Mouse (Mus musculus): ENCODE measurements around the gene Pald1. TPM values are rescaled to one million over a fixed set of nuclear protein-coding genes. Genes with fewer than 3 reads are reported as not detected.

Gene Pald1
- polyA plus RNA-seq, 1 experiment from 2014 or later: 10.0 TPM

- H3K27ac ChIP-seq (ENCODE audit: low read depth, low read length): no peak overlapping the region
- H3K4me1 ChIP-seq (ENCODE audit: control insufficient read depth, insufficient read depth, low read length): no peaks in the 10 kb centered on the region
- 21% methylated on average over 9 of the region's 9 CpGs for WGBS
These were observed 11.3 kb upstream of the Pald1 start for GRCm38 (mm10) chr10:61394476-61395136.

GRCm38 (mm10) chr10:61392584-61392983 lies 9.3 kb upstream of the Pald1 start:
- H3K4me2 ChIP-seq (ENCODE audit: low read length): no peak overlapping the region
- no peak overlapping the region for H3K27ac ChIP-seq (ENCODE audit: low read depth, low read length)
- no peaks in the 10 kb centered on the region for H3K27me3 ChIP-seq (replicated peaks; ENCODE audit: control insufficient read depth, insufficient read depth, low read length)
- no peaks in the 10 kb centered on the region for H3K36me3 ChIP-seq (ENCODE audit: control insufficient read depth, insufficient read depth, low read length)
- 63% methylated on average over 4 of the region's 4 CpGs for WGBS
- ATAC-seq (no peak), DNase-seq (ENCODE audit: low spot score) (no peak)
- no peak overlapping the region for H3K9ac ChIP-seq (ENCODE audit: low read length)
- H3K9me3 ChIP-seq (replicated peaks; ENCODE audit: control insufficient read depth, low read length): no peaks in the 10 kb centered on the region
- H3K4me3 ChIP-seq (ENCODE audit: low read depth, low read length): no peak overlapping the region
- H3K4me1 ChIP-seq (ENCODE audit: control insufficient read depth, insufficient read depth, low read length): no peaks in the 10 kb centered on the region

More at GRCm38 (mm10) chr10:61394476-61395136, 11.3 kb upstream of the Pald1 start:
- no peak overlapping the region for H3K9ac ChIP-seq (ENCODE audit: low read length)
- no peak overlapping the region for H3K4me2 ChIP-seq (ENCODE audit: low read length)
- ATAC-seq: no peak
- no peaks in the 10 kb centered on the region for H3K9me3 ChIP-seq (replicated peaks; ENCODE audit: control insufficient read depth, low read length)
- H3K36me3 ChIP-seq (ENCODE audit: control insufficient read depth, insufficient read depth, low read length): no peaks in the 10 kb centered on the region
- no peaks in the 10 kb centered on the region for H3K27me3 ChIP-seq (replicated peaks; ENCODE audit: control insufficient read depth, insufficient read depth, low read length)
- no peak for DNase-seq (ENCODE audit: low spot score)
- no peak overlapping the region for H3K4me3 ChIP-seq (ENCODE audit: low read depth, low read length)

GRCm38 (mm10) chr10:61390148-61390547 lies 6.8 kb upstream of the Pald1 start:
- Histone ChIP-seq H3K4me1 (ENCODE audit: control insufficient read depth, insufficient read depth, low read length) (no peaks in the 10 kb centered on the region), H3K4me3 (ENCODE audit: low read depth, low read length) (no peak overlapping the region), H3K9me3 (replicated peaks; ENCODE audit: control insufficient read depth, low read length) (no peaks in the 10 kb centered on the region), H3K4me2 (ENCODE audit: low read length) (no peak overlapping the region), H3K27me3 (replicated peaks; ENCODE audit: control insufficient read depth, insufficient read depth, low read length) (no peaks in the 10 kb centered on the region), H3K9ac (ENCODE audit: low read length) (no peak overlapping the region), H3K36me3 (ENCODE audit: control insufficient read depth, insufficient read depth, low read length) (no peaks in the 10 kb centered on the region), H3K27ac (ENCODE audit: low read depth, low read length) (no peak overlapping the region)
- ATAC-seq (no peak), DNase-seq (ENCODE audit: low spot score) (no peak)
- 66% methylated on average over 2 of the region's 2 CpGs for WGBS

- Histone ChIP-seq H3K4me2 (ENCODE audit: low read length) (no peak overlapping the region), H3K4me3 (ENCODE audit: low read depth, low read length) (no peak overlapping the region), H3K36me3 (ENCODE audit: control insufficient read depth, insufficient read depth, low read length) (no peaks in the 10 kb centered on the region), H3K27me3 (replicated peaks; ENCODE audit: control insufficient read depth, insufficient read depth, low read length) (no peaks in the 10 kb centered on the region), H3K9ac (ENCODE audit: low read length) (no peak overlapping the region), H3K9me3 (replicated peaks; ENCODE audit: control insufficient read depth, low read length) (no peaks in the 10 kb centered on the region), H3K27ac (ENCODE audit: low read depth, low read length) (no peak overlapping the region), H3K4me1 (ENCODE audit: control insufficient read depth, insufficient read depth, low read length) (peaks cover 1% of the 10 kb centered on the region)
- 27% methylated on average over 5 of the region's 5 CpGs for WGBS
- DNase-seq (ENCODE audit: low spot score) (no peak), ATAC-seq (no peak)
These were observed 5.7 kb upstream of the Pald1 start for GRCm38 (mm10) chr10:61389020-61389419.

- DNase-seq (ENCODE audit: low spot score) (no peak), ATAC-seq (no peak)
- Histone ChIP-seq H3K9ac (ENCODE audit: low read length) (no peak overlapping the region), H3K4me1 (ENCODE audit: control insufficient read depth, insufficient read depth, low read length) (peaks cover 14% of the 10 kb centered on the region), H3K4me3 (ENCODE audit: low read depth, low read length) (no peak overlapping the region), H3K27me3 (replicated peaks; ENCODE audit: control insufficient read depth, insufficient read depth, low read length) (no peaks in the 10 kb centered on the region), H3K4me2 (ENCODE audit: low read length) (no peak overlapping the region), H3K36me3 (ENCODE audit: control insufficient read depth, insufficient read depth, low read length) (no peaks in the 10 kb centered on the region), H3K9me3 (replicated peaks; ENCODE audit: control insufficient read depth, low read length) (no peaks in the 10 kb centered on the region), H3K27ac (ENCODE audit: low read depth, low read length) (no peak overlapping the region)
- 83% methylated on average over 6 of the region's 6 CpGs for WGBS
These were observed 3.0 kb upstream of the Pald1 start for GRCm38 (mm10) chr10:61386284-61386683.

GRCm38 (mm10) chr10:61385174-61385573 lies 1.8 kb upstream of the Pald1 start:
- no peaks in the 10 kb centered on the region for H3K9me3 ChIP-seq (replicated peaks; ENCODE audit: control insufficient read depth, low read length)
- H3K27me3 ChIP-seq (replicated peaks; ENCODE audit: control insufficient read depth, insufficient read depth, low read length): no peaks in the 10 kb centered on the region
- no peak overlapping the region for H3K4me2 ChIP-seq (ENCODE audit: low read length)
- no peak overlapping the region for H3K4me3 ChIP-seq (ENCODE audit: low read depth, low read length)
- no peaks in the 10 kb centered on the region for H3K36me3 ChIP-seq (ENCODE audit: control insufficient read depth, insufficient read depth, low read length)
- no peak for ATAC-seq
- no peak for DNase-seq (ENCODE audit: low spot score)
- 91% methylated on average over 6 of the region's 6 CpGs for WGBS
- no peak overlapping the region for H3K27ac ChIP-seq (ENCODE audit: low read depth, low read length)
- H3K4me1 ChIP-seq (ENCODE audit: control insufficient read depth, insufficient read depth, low read length): peaks cover 14% of the 10 kb centered on the region
- no peak overlapping the region for H3K9ac ChIP-seq (ENCODE audit: low read length)

GRCm38 (mm10) chr10:61383715-61384047 lies 351 bp upstream of the Pald1 start:
- ATAC-seq: no peak
- WGBS: 2% methylated on average over 11 of the region's 11 CpGs
- no peaks in the 10 kb centered on the region for H3K9me3 ChIP-seq (replicated peaks; ENCODE audit: control insufficient read depth, low read length)

GRCm38 (mm10) chr10:61382281-61382731 lies 1.0 kb downstream of the Pald1 start:
- Histone ChIP-seq H3K27me3 (replicated peaks; ENCODE audit: control insufficient read depth, insufficient read depth, low read length) (no peaks in the 10 kb centered on the region), H3K4me2 (ENCODE audit: low read length) (peak overlapping the region; percentile 86), H3K9me3 (replicated peaks; ENCODE audit: control insufficient read depth, low read length) (no peaks in the 10 kb centered on the region), H3K9ac (ENCODE audit: low read length) (peak overlapping the region; percentile 77), H3K27ac (ENCODE audit: low read depth, low read length) (peak overlapping the region; percentile 9; the same call in 1 of the 2 replicates), H3K4me1 (ENCODE audit: control insufficient read depth, insufficient read depth, low read length) (peaks cover 14% of the 10 kb centered on the region), H3K36me3 (ENCODE audit: control insufficient read depth, insufficient read depth, low read length) (no peaks in the 10 kb centered on the region), H3K4me3 (ENCODE audit: low read depth, low read length) (peak overlapping the region; percentile 60)
- ATAC-seq (0 out of 2 replicates have a peak, but pooled peaks have one; percentile 6), DNase-seq (ENCODE audit: low spot score) (peak; percentile 13)
- WGBS: under 1% methylated on average over 8 of the region's 8 CpGs

More at GRCm38 (mm10) chr10:61383715-61384047, 351 bp upstream of the Pald1 start:
- DNase-seq (ENCODE audit: low spot score): no peak
- H3K36me3 ChIP-seq (ENCODE audit: control insufficient read depth, insufficient read depth, low read length): no peaks in the 10 kb centered on the region
- H3K4me2 ChIP-seq (ENCODE audit: low read length): peak overlapping the region; percentile 86
- peak overlapping the region; percentile 60 for H3K4me3 ChIP-seq (ENCODE audit: low read depth, low read length)
- H3K9ac ChIP-seq (ENCODE audit: low read length): peak overlapping the region; percentile 77
- H3K27me3 ChIP-seq (replicated peaks; ENCODE audit: control insufficient read depth, insufficient read depth, low read length): no peaks in the 10 kb centered on the region
- H3K4me1 ChIP-seq (ENCODE audit: control insufficient read depth, insufficient read depth, low read length): peaks cover 14% of the 10 kb centered on the region
- H3K27ac ChIP-seq (ENCODE audit: low read depth, low read length): no peak overlapping the region

- WGBS: 19% methylated on average over 8 of the region's 8 CpGs
- H3K4me1 ChIP-seq (ENCODE audit: control insufficient read depth, insufficient read depth, low read length): peaks cover 14% of the 10 kb centered on the region
These were observed 1.5 kb downstream of the Pald1 start for GRCm38 (mm10) chr10:61381823-61382222.

More at GRCm38 (mm10) chr10:61381823-61382222, 1.5 kb downstream of the Pald1 start:
- Histone ChIP-seq H3K9me3 (replicated peaks; ENCODE audit: control insufficient read depth, low read length) (no peaks in the 10 kb centered on the region), H3K4me2 (ENCODE audit: low read length) (peak overlapping the region; percentile 86), H3K27ac (ENCODE audit: low read depth, low read length) (no peak overlapping the region), H3K27me3 (replicated peaks; ENCODE audit: control insufficient read depth, insufficient read depth, low read length) (no peaks in the 10 kb centered on the region), H3K4me3 (ENCODE audit: low read depth, low read length) (peak overlapping the region; percentile 60), H3K36me3 (ENCODE audit: control insufficient read depth, insufficient read depth, low read length) (no peaks in the 10 kb centered on the region), H3K9ac (ENCODE audit: low read length) (peak overlapping the region; percentile 77; the same call in 1 of the 2 replicates)
- ATAC-seq (no peak), DNase-seq (ENCODE audit: low spot score) (peak; percentile 7)

Measured in forebrain, embryonic 14.5 days (tissue).